Mouse (Mus musculus) G1E (cell line): ENCODE results near the gene Abcg5.

Experiments
- CTCF ChIP-seq: IDR thresholded peaks from 2 replicates; pipeline ENCODE4 v1.5.1; 2012; ENCODE audit warnings: low read depth, low read length, inconsistent platforms, mixed read lengths
- GATA1 ChIP-seq: IDR thresholded peaks from 2 replicates; pipeline ENCODE4 v1.6.1; 2012; ENCODE audit warnings: borderline replicate concordance, low read length, inconsistent platforms, mixed read lengths
- GATA2 ChIP-seq: IDR thresholded peaks from 2 replicates; pipeline ENCODE4 v1.6.1; 2012; ENCODE audit warnings: low read depth, low read length, inconsistent platforms, borderline replicate concordance
- TAL1 ChIP-seq: conservative IDR thresholded peaks from 2 replicates; pipeline ENCODE4 v1.6.1; 2012; ENCODE audit warnings: low read depth, low read length, inconsistent platforms, mixed read lengths

GRCm38 (mm10) chr17:84656653-84657421, 26.0 kb downstream of the Abcg5 start:
- TF ChIP-seq CTCF (no peak), TAL1 (no peak), GATA1 (no peak), GATA2 (no peak)
